In the genomic region with DNA sequence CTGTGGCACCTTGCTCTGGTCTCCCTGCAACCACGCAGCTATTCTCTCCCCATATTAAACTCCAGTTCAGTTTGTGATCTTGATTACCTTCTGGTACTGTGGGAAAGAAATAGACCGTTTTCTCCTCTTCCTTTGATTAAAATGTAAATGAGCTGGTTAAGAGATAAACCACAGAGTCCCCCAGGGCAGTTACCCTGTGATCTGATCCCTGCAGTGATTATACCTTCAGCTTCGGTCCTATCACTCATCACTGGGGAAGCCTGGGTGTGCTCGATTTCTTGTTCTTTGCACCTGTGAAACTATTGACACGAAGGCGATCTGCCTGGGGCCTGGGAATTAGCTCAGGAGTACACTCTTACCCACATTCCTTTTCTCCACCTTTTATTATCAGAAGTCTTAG, we compare ENCODE assay signal across 25 mouse cellular contexts. TPM values are rescaled to one million over a fixed set of nuclear protein-coding genes. Genes with fewer than 3 reads are reported as not detected.
DNase-seq lines count a peak whose midpoint lies in the region; ATAC-seq and TF ChIP-seq lines count a peak whose summit lies in the region.
"Had no signal": no experiment of that assay in that cellular context is flagged by ENCODE, and none has a peak within 500 bp of the region (broad histone marks: within the 10 kb centered on the region; RNA-seq: fewer than 3 reads in every experiment).

No protein-coding gene starts in this region.

- H3K9me3 ChIP-seq in hindbrain, embryonic 14.5 days (ENCODE audit: control insufficient read depth, low read length), result no peaks in the 10 kb centered on the region
- H3K9me3 ChIP-seq in hindbrain, postnatal 0 days (ENCODE audit: low read length), result no peaks in the 10 kb centered on the region
- H3K9me3 ChIP-seq in neural tube, embryonic 13.5 days, result no peaks in the 10 kb centered on the region
- H3K9me3 ChIP-seq: embryonic facial prominence, embryonic 13.5 days; forebrain, embryonic 10.5 days; forebrain, embryonic 13.5 days; heart, embryonic 10.5 days; heart, embryonic 13.5 days had no signal

- H3K36me3 ChIP-seq in hindbrain, embryonic 14.5 days (replicated peaks; ENCODE audit: control insufficient read depth, insufficient read depth), result peaks cover 5% of the 10 kb centered on the region; the same call in 1 of the 2 replicates
- H3K36me3 ChIP-seq in hindbrain, postnatal 0 days (ENCODE audit: insufficient read depth, low read length), result no peaks in the 10 kb centered on the region
- peaks cover 55% of the 10 kb centered on the region for H3K36me3 ChIP-seq in neural tube, embryonic 13.5 days

- no peak overlapping the region for H3K9ac ChIP-seq in hindbrain, embryonic 14.5 days
- H3K9ac ChIP-seq in hindbrain, postnatal 0 days (replicated peaks; ENCODE audit: low read length), result no peak overlapping the region
- H3K9ac ChIP-seq in neural tube, embryonic 13.5 days, result no peak overlapping the region
- H3K9ac ChIP-seq: embryonic facial prominence, embryonic 13.5 days; forebrain, embryonic 13.5 days; heart, embryonic 13.5 days had no signal

- no peak overlapping the region for H3K4me3 ChIP-seq in hindbrain, embryonic 14.5 days (replicated peaks; ENCODE audit: low read length)
- H3K4me3 ChIP-seq in hindbrain, postnatal 0 days (ENCODE audit: low read length), result no peak overlapping the region
- H3K4me3 ChIP-seq in neural tube, embryonic 13.5 days, result no peak overlapping the region
- H3K4me3 ChIP-seq in lung, adult 2 months (replicated peaks; ENCODE audit: extremely low read depth, low read depth, low read length), result no peak overlapping the region
- H3K4me3 ChIP-seq: embryonic facial prominence, embryonic 13.5 days; forebrain, embryonic 10.5 days; forebrain, embryonic 13.5 days; heart, adult 2 months; heart, embryonic 10.5 days; heart, embryonic 13.5 days had no signal

- peak overlapping the region; percentile 62; the same call in 1 of the 2 replicates for H3K27ac ChIP-seq in hindbrain, embryonic 14.5 days
- H3K27ac ChIP-seq in hindbrain, postnatal 0 days, result no peak overlapping the region
- peak overlapping the region; percentile 76 for H3K27ac ChIP-seq in neural tube, embryonic 13.5 days (replicated peaks)
- H3K27ac ChIP-seq: embryonic facial prominence, embryonic 13.5 days; forebrain, embryonic 10.5 days; forebrain, embryonic 13.5 days; heart, adult 2 months; heart, embryonic 10.5 days; heart, embryonic 13.5 days had no signal

- no peak for ATAC-seq in hindbrain, embryonic 14.5 days (ENCODE audit: low FRiP score)
- ATAC-seq in hindbrain, postnatal 0 days, result no peak
- no peak for ATAC-seq in neural tube, embryonic 13.5 days (ENCODE audit: low read depth)
- ATAC-seq in megakaryocyte progenitor cell, adult 5-6 weeks (replicated peaks; ENCODE audit: poor library complexity), result 0 out of 2 replicates have a peak, but pooled peaks have one; percentile 20
- ATAC-seq: forebrain, embryonic 13.5 days; forebrain, embryonic 16.5 days; Patski had no signal

- 63% methylated on average over 6 of the region's 6 CpGs for WGBS in hindbrain, embryonic 14.5 days
- 73% methylated on average over 6 of the region's 6 CpGs for WGBS in hindbrain, postnatal 0 days
- 64% methylated on average over 6 of the region's 6 CpGs for WGBS in neural tube, embryonic 13.5 days
- WGBS in lung, adult 2 months, result 85% methylated on average over 6 of the region's 6 CpGs

- TF ChIP-seq CTCF in hindbrain, postnatal 0 days (IDR thresholded peaks at IDR 0.05; ENCODE audit: low read depth), result no peak
- no peak for TF ChIP-seq CTCF in lung, adult 2 months (IDR thresholded peaks at IDR 0.05; ENCODE audit: insufficient read depth, low read length)

- H3K4me1 ChIP-seq in hindbrain, embryonic 14.5 days (replicated peaks; ENCODE audit: control insufficient read depth, insufficient read depth, low read length), result 0 out of 2 replicates have a peak, but pooled peaks cover 4% of the 10 kb centered on the region
- no peaks in the 10 kb centered on the region for H3K4me1 ChIP-seq in hindbrain, postnatal 0 days (ENCODE audit: insufficient read depth, low read length)
- peaks cover 6% of the 10 kb centered on the region; the same call in 1 of the 2 replicates for H3K4me1 ChIP-seq in neural tube, embryonic 13.5 days (replicated peaks)
- no peaks in the 10 kb centered on the region for H3K4me1 ChIP-seq in lung, adult 2 months (ENCODE audit: control insufficient read depth, insufficient read depth, low read length)
- H3K4me1 ChIP-seq: embryonic facial prominence, embryonic 13.5 days; forebrain, embryonic 10.5 days; forebrain, embryonic 13.5 days; heart, embryonic 10.5 days; heart, embryonic 13.5 days had no signal

- H3K27me3 ChIP-seq in hindbrain, embryonic 14.5 days (ENCODE audit: control insufficient read depth, insufficient read depth, low read length), result no peaks in the 10 kb centered on the region
- no peaks in the 10 kb centered on the region for H3K27me3 ChIP-seq in hindbrain, postnatal 0 days (ENCODE audit: insufficient read depth, low read length)
- no peaks in the 10 kb centered on the region for H3K27me3 ChIP-seq in neural tube, embryonic 13.5 days
- H3K27me3 ChIP-seq: embryonic facial prominence, embryonic 13.5 days; forebrain, embryonic 13.5 days; heart, embryonic 13.5 days; Patski had no signal

- DNase-seq in hindbrain, embryonic 14.5 days (ENCODE audit: low spot score), result no peak
- no peak for DNase-seq in hindbrain, postnatal 0 days (ENCODE audit: low spot score)
- no peak for DNase-seq in neural tube, embryonic 10.5 days (ENCODE audit: extremely low spot score, low spot score)
- no peak for DNase-seq in lung, adult 2 months
- DNase-seq in spleen, postnatal 4 days (ENCODE audit: low spot score in 2 of 2), result no peak
- DNase-seq: adrenal gland, postnatal 10 days; adrenal gland, postnatal 36 days; cerebellum, adult 11 months; cerebellum, adult 2 months; cerebellum, adult 9-11 months; cerebellum, postnatal 25 days; gastrocnemius, postnatal 10 days; gastrocnemius, postnatal 36 days; heart, adult 2 months; heart, postnatal 14 days; heart, postnatal 4 days had no signal

- TF ChIP-seq POLR2A in lung, adult 2 months (IDR thresholded peaks at IDR 0.05; ENCODE audit: borderline replicate concordance, extremely low read depth, low read depth, low read length), result no peak

- no peak overlapping the region for H3K4me2 ChIP-seq in hindbrain, embryonic 14.5 days (replicated peaks)
- H3K4me2 ChIP-seq in hindbrain, postnatal 0 days (ENCODE audit: low read depth, low read length), result no peak overlapping the region
- no peak overlapping the region for H3K4me2 ChIP-seq in neural tube, embryonic 13.5 days
- H3K4me2 ChIP-seq: embryonic facial prominence, embryonic 13.5 days; forebrain, embryonic 13.5 days; heart, embryonic 13.5 days had no signal

RNA-seq across cellular contexts. Expression of gene Xrcc5, which starts 40.7 kb away (rescaled TPM):
- polyA plus RNA-seq in hindbrain, embryonic 14.5 days (2014; fragmentation: Nextera tagmentation; extraction: Ambion mirVana), result 16.7 and 18.7 TPM in 2 replicates
- total RNA-seq in hindbrain, postnatal 0 days (2014; rRNA removed), result 7.7 and 9.0 TPM in 2 replicates
- 15.7 and 16.2 TPM in 2 replicates for polyA plus RNA-seq in hindbrain, postnatal 0 days (2015; fragmentation: Nextera tagmentation; extraction: Ambion mirVana)
- polyA plus RNA-seq in neural tube, embryonic 13.5 days (2015; fragmentation: Nextera tagmentation; extraction: Ambion mirVana), result 26.3 and 29.5 TPM in 2 replicates
- total RNA-seq in megakaryocyte progenitor cell, adult 5-6 weeks (2015), result 12.0 and 12.4 TPM in 2 replicates
- 11.6 and 18.9 TPM in 2 replicates for total RNA-seq in megakaryocyte progenitor cell, adult 5-6 weeks (2017)
- 2.3 and 3.6 TPM in 2 replicates for polyA plus RNA-seq in lung, adult 2 months (2012; rRNA removed)
